Mouse (Mus musculus): ENCODE measurements around the gene Pfdn5.
"Not testable (repeated sequence)": the region's sequence is repeated elsewhere in the genome, so short reads cannot be mapped to it uniquely, and the experiment has no call there.

Gene Pfdn5

DNA sequence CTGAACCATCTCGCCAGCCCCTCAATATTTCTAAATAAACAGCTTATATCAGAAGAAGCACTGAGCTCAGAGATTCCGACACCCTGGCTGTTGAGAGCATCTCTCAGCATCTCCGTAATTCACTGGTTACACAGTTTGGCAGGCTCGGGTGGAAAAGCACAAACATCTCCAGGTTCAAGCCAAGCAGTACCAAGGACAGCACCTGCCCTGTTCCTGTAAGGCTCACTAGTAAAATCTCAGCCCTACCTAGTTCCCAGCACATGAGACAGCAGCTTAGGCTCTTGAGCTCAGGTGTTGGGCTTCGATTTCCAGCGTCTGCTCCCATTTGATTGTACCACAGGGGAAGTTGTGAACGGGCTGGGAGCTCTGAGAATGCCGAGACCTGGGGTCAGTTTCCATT lies 9.3 kb downstream of the Pfdn5 start:
- DNase-seq (ENCODE audit: low read depth, low spot score), result no peak

- not testable (repeated sequence) for DNase-seq (ENCODE audit: low read depth, low spot score)
These were observed 10.0 kb downstream of the Pfdn5 start for GRCm38 (mm10) chr15:102335925-102336324.

- no peak for DNase-seq (ENCODE audit: low read depth, low spot score)
These were observed 11.0 kb downstream of the Pfdn5 start for GRCm38 (mm10) chr15:102336946-102337345.

GRCm38 (mm10) chr15:102339612-102340011 lies 13.7 kb downstream of the Pfdn5 start:
- DNase-seq (ENCODE audit: low read depth, low spot score), result no peak

DNA sequence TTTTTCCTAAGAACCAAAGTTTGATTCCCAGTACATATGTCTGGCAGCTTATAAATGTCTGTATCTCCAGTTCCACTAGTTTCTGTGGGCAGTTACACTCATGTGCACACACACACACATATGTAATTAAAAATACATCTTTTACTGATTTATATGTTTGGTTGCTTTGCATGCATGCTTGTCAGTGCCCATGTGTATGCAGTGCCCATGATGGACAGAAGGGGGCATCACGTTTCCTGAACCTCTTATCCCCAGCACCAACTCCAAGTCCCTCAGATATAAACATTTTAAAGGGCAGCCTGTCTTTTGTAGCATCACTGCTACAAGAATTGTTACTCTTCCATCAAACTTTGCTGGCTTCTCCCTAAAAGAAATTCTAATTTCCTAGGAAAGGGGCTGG lies 15.7 kb downstream of the Pfdn5 start:
- DNase-seq (ENCODE audit: low read depth, low spot score), result peak; percentile 56

DNA sequence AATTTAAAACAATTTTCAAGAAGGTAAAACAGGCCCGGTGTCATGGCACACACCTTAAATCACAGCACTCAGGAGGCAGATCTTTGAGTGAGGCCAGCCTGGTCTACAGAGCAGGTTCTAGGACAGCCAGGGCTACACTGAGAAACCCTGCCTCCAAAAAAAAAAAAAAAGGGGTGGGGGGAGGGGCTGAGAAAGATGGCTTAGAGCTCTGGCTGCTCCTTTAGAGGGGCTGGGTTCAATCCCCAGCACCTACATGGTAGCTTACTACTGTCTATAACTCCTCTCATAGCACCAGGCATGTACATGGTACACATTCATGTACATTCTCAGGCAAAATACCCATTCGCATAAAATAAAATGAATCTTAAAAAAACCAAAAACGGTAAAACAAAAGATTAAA lies 18.6 kb downstream of the Pfdn5 start:
- DNase-seq (ENCODE audit: low read depth, low spot score), result no peak

DNA sequence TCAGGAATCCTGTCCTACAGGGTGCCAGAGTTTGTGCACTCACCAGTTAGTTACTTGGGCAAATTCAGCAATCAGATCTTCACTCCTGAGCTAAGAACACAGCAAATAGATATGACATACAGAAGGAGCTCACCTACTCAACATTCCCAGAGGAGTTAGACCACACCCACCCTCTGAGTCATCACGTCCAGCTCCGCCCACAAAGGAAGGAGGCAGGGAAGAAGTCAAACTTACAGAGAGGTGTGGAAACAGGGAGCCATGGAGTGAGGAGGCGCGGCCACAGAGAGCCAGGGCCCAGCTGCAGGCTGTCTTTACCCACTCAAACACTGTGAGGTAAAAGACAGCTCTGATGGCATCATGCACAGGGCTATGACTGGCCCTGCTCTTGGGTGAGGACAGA lies 20.5 kb downstream of the Pfdn5 start:
- no peak for DNase-seq (ENCODE audit: low read depth, low spot score)

DNA sequence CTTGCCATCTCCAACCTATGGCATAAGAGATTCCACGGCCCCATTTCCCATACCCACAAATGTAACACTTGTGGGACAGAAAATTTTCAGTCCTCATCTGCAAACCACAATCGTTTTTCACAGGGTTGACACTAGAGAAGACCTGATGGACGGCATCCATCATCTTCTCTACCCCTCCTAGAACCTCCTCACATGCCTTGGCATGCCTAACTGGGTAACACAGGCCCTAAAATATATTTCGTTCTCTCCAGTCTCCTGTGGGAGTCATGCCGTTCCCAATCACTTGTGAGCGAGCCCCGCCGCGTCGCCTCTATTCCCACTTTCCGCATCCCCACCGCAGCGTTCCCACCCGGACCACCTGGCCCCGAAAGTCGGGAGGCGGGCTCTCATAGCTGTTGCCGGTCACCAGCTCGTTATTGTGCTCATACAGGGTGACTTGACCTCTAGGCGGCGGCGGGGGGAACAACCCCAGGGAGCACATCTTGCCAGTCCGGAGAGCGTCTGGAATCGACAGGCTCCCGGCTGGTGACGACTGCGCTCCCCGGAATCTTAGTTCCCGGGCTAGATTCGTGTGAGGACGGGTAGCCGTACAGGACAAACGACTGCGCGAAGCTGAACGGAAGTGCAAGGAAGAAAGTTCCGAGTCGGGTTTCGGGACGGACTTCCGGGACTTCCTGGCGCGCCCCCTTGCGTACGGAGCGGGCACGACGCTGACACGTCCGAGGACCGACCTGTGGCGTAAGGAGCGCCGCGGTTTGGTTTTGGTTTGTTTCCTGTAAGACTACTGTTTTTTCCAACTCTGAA lies 24.4 kb downstream of the Pfdn5 start, which contains the start of gene Aaas:
TSS of gene Aaas (minus strand) at position 634 of the 804 bp plus-strand sequence.
- peak; percentile 96 for DNase-seq (ENCODE audit: low read depth, low spot score)

DNA sequence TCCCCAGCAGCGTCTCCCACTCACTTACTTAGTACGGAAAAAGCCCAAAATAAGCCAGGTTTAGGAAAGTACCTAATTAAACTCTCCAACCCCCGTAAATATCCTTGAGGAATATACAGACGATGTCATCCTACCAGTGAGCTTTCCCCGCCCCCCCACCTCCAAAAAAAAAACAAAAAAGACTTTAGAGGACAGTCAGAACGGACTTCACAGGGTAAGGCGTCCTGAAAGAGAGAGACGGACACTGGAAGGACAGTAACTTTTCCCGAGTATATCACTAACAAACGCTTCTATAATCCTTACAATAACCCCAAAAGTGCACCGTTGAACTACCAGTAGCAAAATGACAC lies 25.0 kb downstream of the Pfdn5 start:
- no peak for DNase-seq (ENCODE audit: low read depth, low spot score)

DNA sequence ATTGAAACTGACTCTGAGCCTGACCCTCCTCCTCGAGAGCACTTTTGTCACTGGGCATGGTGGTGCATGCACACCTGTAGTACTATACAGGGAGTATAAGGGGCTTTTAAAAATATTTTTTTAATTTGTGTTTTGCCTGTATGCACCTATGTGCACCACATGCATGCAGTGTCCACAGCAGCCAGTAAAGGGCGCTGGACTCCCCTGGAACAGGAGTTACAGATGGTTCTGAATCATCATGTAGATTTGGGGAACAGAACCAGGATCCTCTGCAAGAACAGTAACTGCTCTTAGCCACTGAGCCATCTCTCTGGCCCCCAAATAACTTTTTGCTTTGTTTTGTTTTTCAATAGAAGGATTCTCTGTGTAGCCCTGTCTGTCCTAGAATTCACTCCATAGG lies 26.3 kb downstream of the Pfdn5 start:
- no peak for DNase-seq (ENCODE audit: low read depth, low spot score)

GRCm38 (mm10) chr15:102353986-102354385 lies 28.1 kb downstream of the Pfdn5 start:
- no peak for DNase-seq (ENCODE audit: low read depth, low spot score)

GRCm38 (mm10) chr15:102355134-102355870 lies 29.4 kb downstream of the Pfdn5 start:
- peak; percentile 61 for DNase-seq (ENCODE audit: low read depth, low spot score)

DNA sequence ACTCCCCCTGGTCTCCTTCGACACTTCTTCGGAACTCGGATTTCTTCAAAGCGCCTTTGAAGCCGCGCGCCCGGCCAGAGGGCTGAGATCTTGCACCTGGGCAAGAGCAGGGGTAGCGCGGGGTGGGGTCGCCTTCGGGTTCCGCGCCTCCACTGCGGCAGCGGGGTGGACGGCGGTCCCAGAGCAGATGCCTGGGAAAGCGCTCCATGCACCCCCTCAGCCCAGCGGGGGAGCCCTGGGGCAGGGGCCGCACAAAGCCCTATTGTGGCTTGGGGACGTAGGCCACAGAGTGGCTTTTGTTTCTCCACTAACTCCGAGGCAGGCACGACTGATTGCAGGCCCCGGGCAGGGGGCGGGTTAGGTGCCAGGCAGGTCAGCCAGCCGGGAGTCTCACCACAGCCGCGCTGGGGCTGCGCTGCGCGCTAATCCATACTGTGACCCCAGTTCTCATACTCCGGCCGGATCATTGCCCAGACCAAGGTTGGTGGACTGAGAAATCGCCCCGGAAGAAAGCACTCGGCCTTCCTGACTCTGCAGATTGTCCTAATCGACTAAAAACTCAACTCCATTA lies 30.0 kb downstream of the Pfdn5 start:
- DNase-seq (ENCODE audit: low read depth, low spot score), result peak; percentile 72

- DNase-seq (ENCODE audit: low read depth, low spot score), result no peak
These were observed 30.8 kb downstream of the Pfdn5 start for GRCm38 (mm10) chr15:102356501-102357325.

DNA sequence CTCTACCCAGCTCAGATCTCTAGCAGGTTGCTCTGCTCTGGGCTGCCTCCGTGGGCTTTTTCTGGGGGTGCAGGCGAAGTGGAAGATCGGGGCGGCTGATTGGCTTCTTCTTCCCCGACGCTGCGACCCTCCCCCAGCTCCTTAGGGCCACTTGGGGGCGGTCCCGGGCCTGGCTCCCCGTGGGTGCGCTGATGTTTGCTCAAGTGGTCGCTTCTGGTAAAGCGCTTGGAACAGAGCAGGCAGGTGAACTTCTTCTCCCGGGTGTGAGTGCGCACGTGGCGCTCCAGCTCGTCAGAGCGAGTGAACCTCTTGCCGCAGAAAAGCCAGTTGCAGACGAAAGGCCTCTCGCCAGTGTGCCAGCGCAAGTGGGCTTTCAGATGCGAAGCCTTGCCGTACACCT lies 32.2 kb downstream of the Pfdn5 start:
- DNase-seq (ENCODE audit: low read depth, low spot score), result peak; percentile 58

- no peak for DNase-seq (ENCODE audit: low read depth, low spot score)
These were observed 32.9 kb downstream of the Pfdn5 start for GRCm38 (mm10) chr15:102358834-102359233.

GRCm38 (mm10) chr15:102362648-102363047 lies 36.7 kb downstream of the Pfdn5 start:
- DNase-seq (ENCODE audit: low read depth, low spot score), result no peak

GRCm38 (mm10) chr15:102364678-102365077 lies 38.8 kb downstream of the Pfdn5 start:
- no peak for DNase-seq (ENCODE audit: low read depth, low spot score)

- DNase-seq (ENCODE audit: low read depth, low spot score), result no peak
These were observed 40.3 kb downstream of the Pfdn5 start for GRCm38 (mm10) chr15:102366238-102366637.

DNA sequence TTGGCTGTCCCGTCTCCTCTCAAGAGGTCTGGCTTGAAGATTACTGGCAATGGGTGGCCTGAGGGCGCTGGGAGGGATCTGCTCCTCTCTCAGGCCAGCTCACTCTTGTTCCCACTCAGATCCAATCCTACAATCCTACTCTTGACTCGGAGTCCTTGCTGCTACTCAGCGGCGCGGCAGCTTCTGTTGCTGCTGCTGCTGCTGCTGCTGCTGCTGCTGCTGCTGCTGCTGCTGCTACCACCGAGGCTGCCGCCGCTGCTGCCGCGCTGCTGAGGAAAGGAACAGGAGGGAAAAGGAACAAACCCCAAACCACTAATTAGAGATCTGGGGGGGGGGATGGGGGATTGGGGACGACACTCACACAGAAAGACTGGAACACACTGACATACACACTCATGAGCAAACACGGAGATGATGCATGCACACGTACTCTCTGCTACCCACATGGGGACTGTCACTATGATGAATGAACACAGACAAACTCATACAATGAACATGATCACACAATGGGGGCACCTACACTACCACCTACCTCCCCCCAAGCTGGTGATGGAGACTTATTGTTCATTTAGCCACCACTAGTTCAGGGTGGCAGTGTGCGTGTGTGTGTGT lies 40.9 kb downstream of the Pfdn5 start, which contains the start of gene Sp7:
TSS of gene Sp7 (minus strand) at position 450 of the 612 bp plus-strand sequence.
- DNase-seq (ENCODE audit: low read depth, low spot score), result no peak

DNA sequence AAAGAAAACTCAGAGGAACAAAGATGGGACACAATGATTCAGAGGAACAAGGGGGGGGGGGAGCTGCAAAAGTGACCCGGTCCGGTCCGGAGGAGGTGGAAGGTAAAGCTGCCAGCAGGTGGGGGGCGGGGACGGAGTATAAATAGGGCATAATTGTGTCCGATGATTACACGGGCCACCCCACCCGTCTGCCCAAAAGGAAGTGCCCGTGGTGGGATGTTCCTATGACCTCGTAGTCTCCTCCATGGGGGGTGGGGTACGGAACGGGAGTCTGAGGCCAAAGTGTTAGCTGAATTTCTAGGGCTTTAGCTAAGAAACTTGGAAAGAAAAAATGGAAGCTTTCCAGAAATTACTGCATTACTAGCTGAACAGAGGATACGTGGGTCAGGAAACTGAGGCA lies 44.1 kb downstream of the Pfdn5 start:
- no peak for DNase-seq (ENCODE audit: low read depth, low spot score)

Measured in forelimb bud, embryonic 11.5 days (tissue).